Mouse (Mus musculus) intestine, embryonic 16.5 days (tissue): ENCODE measurements at regions not wholly inside any gene's neighbourhood (a gene's known extent, or its start where the extent isn't known, plus 50 kb on each side); places are given as distances from the start of the nearest gene placed in this dataset.

Experiments
- ATAC-seq: fragments of 200-750 bp; cut with Nextera tagmentation; 2 replicates; pipeline ENCODE4 v1.8.0; 2017; ENCODE audit warnings: moderate TSS enrichment, moderate library complexity
- H3K27ac ChIP-seq: fragments of 300-500 bp; sonication (generic); 2 replicates; pipeline ENCODE4 v1.5.1; 2014; ENCODE audit warnings: mild to moderate bottlenecking, low read length
- H3K27me3 ChIP-seq: fragments of 300-500 bp; sonication (generic); replicated peaks from 2 replicates; pipeline ENCODE4 v1.6.1; 2014; ENCODE audit warnings: low read length, control low read depth, mixed read lengths; ENCODE audit not compliant: control insufficient read depth, insufficient read depth
- H3K36me3 ChIP-seq: fragments of 300-500 bp; sonication (generic); 2 replicates; pipeline ENCODE4 v1.6.1; 2014; ENCODE audit warnings: low read length, control low read depth; ENCODE audit not compliant: control insufficient read depth, insufficient read depth
- H3K4me1 ChIP-seq: fragments of 300-500 bp; sonication (generic); 2 replicates; pipeline ENCODE4 v1.6.1; 2014; ENCODE audit warnings: low read length, control low read depth, mixed read lengths; ENCODE audit not compliant: control insufficient read depth, insufficient read depth
- H3K4me2 ChIP-seq: fragments of 300-500 bp; sonication (generic); 2 replicates; pipeline ENCODE4 v1.6.1; 2014; ENCODE audit warnings: low read depth, low read length, control low read depth
- H3K4me3 ChIP-seq: fragments of 300-500 bp; sonication (generic); 2 replicates; pipeline ENCODE4 v1.5.1; 2014; ENCODE audit warnings: mild to moderate bottlenecking, low read length
- H3K9ac ChIP-seq: fragments of 300-500 bp; sonication (generic); 2 replicates; pipeline ENCODE4 v1.6.1; 2014; ENCODE audit warnings: low read depth, low read length
- H3K9me3 ChIP-seq: fragments of 300-500 bp; sonication (generic); 2 replicates; pipeline ENCODE4 v1.6.1; 2016; ENCODE audit warnings: low read length, control low read depth; ENCODE audit not compliant: control insufficient read depth
- WGBS: fragments of 180-500 bp; shearing (Covaris S2); extraction: QIAGEN DNeasy Blood & Tissue Kit; methylation state at CpG from one replicate; pipeline ENCODE4 v1.1.7; 2014; 5-methylcytosine and 5-hydroxymethylcytosine counted together

DNA sequence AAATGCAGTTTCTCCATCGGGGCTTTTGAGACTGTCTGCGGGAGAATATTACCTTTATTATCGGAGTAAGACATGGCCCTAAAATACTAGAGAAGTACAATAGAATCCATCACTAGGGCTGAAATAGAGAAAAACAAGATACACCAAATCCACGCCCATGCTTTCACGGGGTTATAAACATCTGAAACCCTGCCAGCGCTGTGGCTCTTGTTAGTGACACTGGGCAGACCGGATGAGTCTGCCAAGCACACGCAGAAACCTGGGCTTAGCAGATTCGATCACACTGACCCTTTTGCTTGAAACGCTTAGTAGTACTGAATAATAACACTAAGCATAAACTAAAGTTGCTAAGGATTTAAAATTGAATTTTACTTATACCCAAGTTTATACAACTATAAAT is 477.6 kb downstream of the Psat1 start:
- 73% methylated on average over 10 of the region's 10 CpGs for WGBS
- ATAC-seq: no peak
- Histone ChIP-seq H3K4me3 (no peak overlapping the region), H3K27me3 (no peaks in the 10 kb centered on the region), H3K9ac (no peak overlapping the region), H3K4me1 (no peaks in the 10 kb centered on the region), H3K4me2 (no peak overlapping the region), H3K36me3 (no peaks in the 10 kb centered on the region), H3K9me3 (no peaks in the 10 kb centered on the region), H3K27ac (no peak overlapping the region)

DNA sequence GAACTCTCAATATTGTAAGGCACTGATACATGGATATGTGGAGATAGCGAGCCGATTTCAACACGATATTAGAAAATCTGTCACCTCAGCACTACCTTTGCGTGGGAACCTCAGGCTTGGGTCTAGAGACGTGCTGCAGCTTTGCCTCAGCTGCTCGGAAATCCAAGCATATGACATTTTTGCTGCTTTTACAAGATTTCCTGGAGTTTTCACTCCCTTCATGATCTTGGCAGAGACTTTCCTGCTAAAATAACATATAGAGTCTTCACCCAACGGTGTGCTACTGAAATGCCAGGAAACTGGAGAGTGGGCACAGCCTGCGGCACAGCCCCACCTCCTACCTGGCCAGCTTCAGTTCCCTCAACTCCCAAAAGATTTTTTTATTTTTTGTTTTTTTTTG is 480.4 kb downstream of the Psat1 start:
- Histone ChIP-seq H3K4me1 (no peaks in the 10 kb centered on the region), H3K4me2 (no peak overlapping the region), H3K36me3 (no peaks in the 10 kb centered on the region), H3K27me3 (no peaks in the 10 kb centered on the region), H3K9me3 (no peaks in the 10 kb centered on the region), H3K4me3 (no peak overlapping the region), H3K9ac (no peak overlapping the region), H3K27ac (no peak overlapping the region)
- WGBS: 86% methylated on average over 8 of the region's 8 CpGs
- no peak for ATAC-seq

DNA sequence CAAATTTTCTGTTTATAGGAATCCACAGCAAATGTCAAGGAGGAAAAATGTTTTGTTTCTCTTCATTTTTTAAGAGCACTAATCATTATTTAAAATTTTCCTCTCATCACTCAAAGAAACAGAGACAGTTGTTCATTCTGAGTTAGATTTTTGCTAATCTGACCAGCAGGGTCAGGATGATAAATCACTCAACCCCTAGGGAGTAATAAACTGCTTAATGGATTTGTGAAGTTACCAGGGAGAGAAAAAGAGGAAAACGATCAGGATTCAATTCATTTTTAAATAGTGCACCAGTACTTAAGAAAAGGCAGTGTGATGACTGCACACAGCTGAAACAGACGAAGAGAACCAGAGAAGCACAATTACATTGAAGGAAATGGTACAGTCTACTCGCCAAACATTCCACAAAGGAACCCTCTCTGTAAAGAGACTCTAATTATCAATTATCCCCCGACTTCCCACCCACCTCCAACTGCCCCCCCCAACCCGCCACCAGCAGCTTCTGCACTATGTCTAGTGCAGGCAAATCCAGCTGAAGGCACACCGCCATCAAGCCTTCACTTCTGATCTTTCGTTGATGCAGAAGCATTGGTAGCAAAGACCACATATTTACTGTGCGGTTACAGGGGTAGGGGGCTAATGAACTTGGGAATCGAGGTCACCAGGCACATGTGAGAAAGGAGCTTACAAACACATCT is 481.9 kb downstream of the Psat1 start:
- 32% methylated on average over 9 of the region's 9 CpGs for WGBS

DNA sequence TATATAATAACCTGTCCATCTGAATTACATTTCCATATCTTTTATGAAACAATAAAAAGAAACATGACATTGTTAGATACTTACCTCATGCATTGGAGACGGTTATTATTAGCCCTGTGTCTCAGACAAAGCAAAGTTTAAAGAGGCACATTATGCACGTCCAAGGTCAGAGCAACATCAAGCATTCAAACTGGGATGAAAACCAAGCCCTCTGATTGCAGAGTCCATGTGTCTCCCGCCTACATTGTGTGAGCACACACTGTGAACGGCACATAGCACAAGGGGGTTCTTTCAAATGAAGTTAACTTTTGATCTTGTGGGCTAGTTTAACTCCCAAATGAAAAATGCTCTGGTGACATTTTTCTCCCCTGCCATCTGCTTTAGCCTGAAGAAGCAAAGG is 489.3 kb downstream of the Psat1 start:
- no peak overlapping the region for H3K27ac ChIP-seq
- H3K4me2 ChIP-seq: no peak overlapping the region
- H3K9ac ChIP-seq: no peak overlapping the region
- no peaks in the 10 kb centered on the region for H3K9me3 ChIP-seq
- no peaks in the 10 kb centered on the region for H3K4me1 ChIP-seq
- H3K4me3 ChIP-seq: no peak overlapping the region
- no peak for ATAC-seq
- 56% methylated on average over 4 of the region's 4 CpGs for WGBS
- H3K27me3 ChIP-seq: no peaks in the 10 kb centered on the region
- H3K36me3 ChIP-seq: no peaks in the 10 kb centered on the region

More for the DNA sequence above, 481.9 kb downstream of the Psat1 start:
- Histone ChIP-seq H3K27me3 (no peaks in the 10 kb centered on the region), H3K36me3 (no peaks in the 10 kb centered on the region), H3K9me3 (no peaks in the 10 kb centered on the region), H3K9ac (no peak overlapping the region), H3K27ac (no peak overlapping the region), H3K4me3 (no peak overlapping the region), H3K4me2 (no peak overlapping the region), H3K4me1 (no peaks in the 10 kb centered on the region)
- no peak for ATAC-seq

GRCm38 (mm10) chr19:15456943-15457735 is 490.0 kb downstream of the Psat1 start:
- H3K27ac ChIP-seq: no peak overlapping the region
- WGBS: 33% methylated on average over 9 of the region's 9 CpGs
- no peaks in the 10 kb centered on the region for H3K27me3 ChIP-seq
- no peak overlapping the region for H3K9ac ChIP-seq
- no peaks in the 10 kb centered on the region for H3K9me3 ChIP-seq
- no peak overlapping the region for H3K4me3 ChIP-seq
- H3K36me3 ChIP-seq: no peaks in the 10 kb centered on the region
- no peak for ATAC-seq
- no peaks in the 10 kb centered on the region for H3K4me1 ChIP-seq
- H3K4me2 ChIP-seq: no peak overlapping the region

GRCm38 (mm10) chr19:15448989-15449388 is 498.1 kb downstream of the Psat1 start:
- H3K27me3 ChIP-seq: no peaks in the 10 kb centered on the region
- no peak for ATAC-seq
- no peaks in the 10 kb centered on the region for H3K4me1 ChIP-seq
- no peak overlapping the region for H3K9ac ChIP-seq
- H3K36me3 ChIP-seq: no peaks in the 10 kb centered on the region
- no peak overlapping the region for H3K4me3 ChIP-seq
- 46% methylated on average over 5 of the region's 5 CpGs for WGBS
- no peaks in the 10 kb centered on the region for H3K9me3 ChIP-seq
- H3K4me2 ChIP-seq: no peak overlapping the region
- H3K27ac ChIP-seq: no peak overlapping the region

DNA sequence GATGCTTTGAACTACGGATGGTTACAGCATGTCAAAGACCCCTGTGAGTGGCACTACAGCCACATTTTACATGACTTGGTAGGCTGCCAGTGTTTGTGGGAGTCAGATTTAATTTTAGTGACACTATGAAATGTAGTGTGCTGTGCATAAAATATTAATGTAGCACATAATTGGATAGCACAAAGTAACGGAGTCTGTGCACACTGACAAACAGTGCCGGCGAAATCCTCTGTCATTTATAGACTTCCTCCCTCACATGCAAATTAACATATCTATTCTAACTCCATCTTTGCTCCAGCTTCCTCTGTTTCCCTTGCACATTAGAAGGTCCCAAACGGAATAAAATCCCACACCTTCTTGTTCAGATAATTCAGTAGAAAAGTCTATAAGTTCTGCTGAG is 515.3 kb downstream of the Psat1 start:
- no peak overlapping the region for H3K27ac ChIP-seq
- no peaks in the 10 kb centered on the region for H3K27me3 ChIP-seq
- H3K4me1 ChIP-seq: no peaks in the 10 kb centered on the region
- H3K36me3 ChIP-seq: no peaks in the 10 kb centered on the region
- ATAC-seq: no peak
- no peak overlapping the region for H3K4me3 ChIP-seq
- no peak overlapping the region for H3K9ac ChIP-seq
- 82% methylated on average over 5 of the region's 5 CpGs for WGBS
- H3K4me2 ChIP-seq: no peak overlapping the region
- H3K9me3 ChIP-seq: no peaks in the 10 kb centered on the region

DNA sequence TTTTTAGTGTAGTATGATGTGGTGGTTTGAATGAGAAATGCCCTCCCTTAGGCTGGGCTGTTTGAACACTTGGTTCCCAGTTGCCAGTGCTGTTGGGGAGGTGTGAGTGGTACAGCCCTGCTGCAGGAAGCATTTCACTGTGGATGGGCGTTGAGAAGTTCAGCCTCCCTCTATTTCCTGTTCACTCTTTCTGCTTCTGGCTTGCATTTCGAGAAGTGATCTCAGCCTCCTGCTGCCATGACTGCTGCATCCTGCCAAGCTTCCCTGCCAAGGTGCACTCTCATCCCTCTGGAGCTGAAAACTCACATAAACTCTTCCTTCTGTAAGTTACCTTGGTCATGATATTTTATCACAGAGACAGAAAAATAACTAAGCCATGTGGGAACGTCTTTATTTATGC is 525.8 kb downstream of the Psat1 start:
- 54% methylated on average over 3 of the region's 3 CpGs for WGBS
- Histone ChIP-seq H3K9me3 (no peaks in the 10 kb centered on the region), H3K9ac (no peak overlapping the region), H3K4me2 (no peak overlapping the region), H3K4me3 (no peak overlapping the region), H3K27me3 (no peaks in the 10 kb centered on the region), H3K27ac (no peak overlapping the region), H3K36me3 (no peaks in the 10 kb centered on the region), H3K4me1 (no peaks in the 10 kb centered on the region)
- no peak for ATAC-seq

DNA sequence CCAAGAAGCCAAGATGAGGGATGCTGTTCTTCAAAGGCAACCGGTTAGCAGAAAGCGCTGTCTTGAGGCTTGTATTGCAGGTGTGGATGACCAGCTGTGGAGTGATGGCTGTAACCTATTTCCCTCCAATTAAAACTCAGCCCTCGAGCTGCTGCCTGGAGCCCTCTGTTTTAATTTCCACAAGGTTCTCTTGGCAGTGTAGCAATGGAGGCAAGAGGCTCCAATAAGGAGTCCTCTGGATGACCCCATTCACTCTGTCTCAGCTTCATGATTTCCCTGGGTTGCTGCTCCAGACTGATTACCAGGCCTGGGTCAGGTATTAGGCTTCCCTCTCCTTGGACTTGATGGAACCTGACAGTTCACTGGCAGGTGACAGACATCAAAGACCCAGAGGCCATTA is 548.5 kb downstream of the Psat1 start:
- Histone ChIP-seq H3K4me3 (no peak overlapping the region), H3K9ac (no peak overlapping the region), H3K27ac (no peak overlapping the region), H3K36me3 (no peaks in the 10 kb centered on the region), H3K27me3 (no peaks in the 10 kb centered on the region), H3K4me1 (no peaks in the 10 kb centered on the region), H3K9me3 (no peaks in the 10 kb centered on the region), H3K4me2 (no peak overlapping the region)
- ATAC-seq: no peak
- 79% methylated on average over 3 of the region's 3 CpGs for WGBS
